Mouse (Mus musculus): Measurements from ENCODE around the gene Gkn1.

DNA sequence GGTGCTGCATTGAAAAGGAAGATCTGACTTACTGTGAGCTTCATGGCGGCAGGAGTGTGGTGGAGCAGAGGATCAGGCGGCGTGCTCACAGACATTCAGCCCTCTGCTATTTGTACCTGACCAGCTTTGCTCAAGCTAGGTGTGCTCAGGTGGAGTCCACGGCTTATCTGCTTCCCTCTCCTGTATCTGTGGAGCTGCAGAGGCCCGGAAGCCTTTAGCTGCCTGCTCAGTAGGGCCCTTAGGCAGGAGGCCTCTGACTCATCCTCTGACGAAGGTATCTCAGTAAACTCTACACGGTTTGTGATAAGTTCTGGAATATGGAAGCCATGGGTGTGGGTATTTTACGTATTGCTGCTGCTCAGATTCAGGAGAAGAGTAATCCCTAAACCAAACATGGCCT is at the start of gene Gkn1:
- TF ChIP-seq CTCF (IDR thresholded peaks at IDR 0.05; ENCODE audit: control insufficient read depth, insufficient read depth, insufficient read length) = no peak
- TF ChIP-seq USF1 (IDR thresholded peaks at IDR 0.05; ENCODE audit: low read depth) = no peak
- TF ChIP-seq MYOG (IDR thresholded peaks at IDR 0.05; ENCODE audit: control insufficient read depth, extremely low read depth, insufficient read length) = no peak
- TF ChIP-seq MAX (IDR thresholded peaks at IDR 0.05) = no peak
- TF ChIP-seq CEBPB (IDR thresholded peaks at IDR 0.05; ENCODE audit: low read depth) = no peak

Data from C2C12 (cell line).